Mouse (Mus musculus) skeletal muscle tissue, postnatal 0 days (tissue): ENCODE results near the gene Ccna1. TPM values are rescaled to one million over a fixed set of nuclear protein-coding genes. Genes with fewer than 3 reads are reported as not detected.

Experiments used
- polyA plus RNA-seq: library from polyadenylated mRNA; unstranded; fragments of >200 nt; fragmentation: Nextera tagmentation; extraction: Ambion mirVana; gene quantifications from 2 replicates; pipeline ENCODE4 v1.2.1, GENCODE M21; 2015

Ccna1 gene
- polyA plus RNA-seq, result 0.36 and 0.55 TPM in 2 replicates

GRCm38 (mm10) chr3:55055038-55055746 lies at the start of gene Ccna1:
Gene Ccna1, minus strand, starts transcription at chr3:55055501.

Other genes starting within 250 kb of the Ccna1 start
- gene Rfxap, start 247.7 kb downstream of the Ccna1 start, polyA plus RNA-seq, result 29.3 and 34.4 TPM in 2 replicates
- gene Sertm1, start 139.6 kb downstream of the Ccna1 start, polyA plus RNA-seq, result not detected in 2 replicates
- gene Spg20, start 56.6 kb upstream of the Ccna1 start, polyA plus RNA-seq, result 40.0 and 41.5 TPM in 2 replicates
- 0.09 TPM in 1 of 2 replicates, not detected in the other for gene Ccdc169, start 81.8 kb upstream of the Ccna1 start, polyA plus RNA-seq
- gene Sohlh2, start 126.5 kb upstream of the Ccna1 start, polyA plus RNA-seq, result 2.2 and 2.7 TPM in 2 replicates
- gene Dclk1, start 186.9 kb upstream of the Ccna1 start, polyA plus RNA-seq, result 52.0 and 66.4 TPM in 2 replicates